Mouse (Mus musculus): ENCODE data around the gene Rac2. TPM values are rescaled to one million over a fixed set of nuclear protein-coding genes. Genes with fewer than 3 reads are reported as not detected.

Gene Rac2
- polyA plus RNA-seq, 1 experiment from 2014 or later = 7.5 TPM

GRCm38 (mm10) chr15:78510736-78511135, 61.8 kb downstream of the Rac2 start:
- Histone ChIP-seq H3K27ac (replicated peaks) (no peak overlapping the region), H3K9me3 (no peaks in the 10 kb centered on the region), H3K4me1 (peaks cover 8% of the 10 kb centered on the region), H3K4me2 (replicated peaks) (no peak overlapping the region), H3K36me3 (no peaks in the 10 kb centered on the region), H3K27me3 (no peaks in the 10 kb centered on the region), H3K9ac (replicated peaks) (no peak overlapping the region), H3K4me3 (no peak overlapping the region)
- 87% methylated on average over 6 of the region's 6 CpGs for WGBS
- no peak for ATAC-seq (replicated peaks)

DNA sequence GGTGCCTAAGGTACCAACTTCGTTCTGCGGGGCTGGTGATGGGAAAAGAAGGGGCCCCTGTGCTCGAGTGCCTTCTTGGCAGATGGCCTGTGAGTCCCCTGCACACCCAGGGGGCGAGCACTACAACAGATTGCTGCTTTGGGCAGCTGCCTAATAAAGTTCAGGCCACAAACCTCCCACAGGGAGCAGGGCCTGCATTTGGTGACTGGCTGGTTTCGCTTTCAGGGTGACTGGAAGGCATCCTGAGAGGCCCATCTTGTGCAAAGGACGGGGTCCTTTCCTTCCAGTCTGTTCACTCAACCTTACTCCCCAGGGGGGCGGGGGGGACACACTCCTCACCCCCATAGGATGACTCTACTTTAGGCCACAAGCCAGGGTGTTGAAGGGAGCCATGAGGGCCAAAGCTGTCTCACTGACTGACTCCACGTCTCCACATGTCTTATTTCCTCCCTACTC, 62.4 kb downstream of the Rac2 start:
- H3K27me3 ChIP-seq = no peaks in the 10 kb centered on the region
- H3K36me3 ChIP-seq = no peaks in the 10 kb centered on the region
- H3K4me1 ChIP-seq = peaks cover 8% of the 10 kb centered on the region
- 68% methylated on average over 8 of the region's 8 CpGs for WGBS
- H3K4me3 ChIP-seq = no peak overlapping the region
- no peak overlapping the region for H3K4me2 ChIP-seq (replicated peaks)
- no peaks in the 10 kb centered on the region for H3K9me3 ChIP-seq
- H3K9ac ChIP-seq (replicated peaks) = no peak overlapping the region
- no peak overlapping the region for H3K27ac ChIP-seq (replicated peaks)
- ATAC-seq (replicated peaks) = no peak

- H3K4me2 ChIP-seq (replicated peaks) = no peak overlapping the region
- H3K27ac ChIP-seq (replicated peaks) = no peak overlapping the region
- 54% methylated on average over 12 of the region's 12 CpGs for WGBS
- ATAC-seq (replicated peaks) = no peak
- H3K4me3 ChIP-seq = no peak overlapping the region
- H3K4me1 ChIP-seq = peaks cover 3% of the 10 kb centered on the region; the same call in 1 of the 2 replicates
- H3K27me3 ChIP-seq = no peaks in the 10 kb centered on the region
- no peaks in the 10 kb centered on the region for H3K36me3 ChIP-seq
- no peaks in the 10 kb centered on the region for H3K9me3 ChIP-seq
- H3K9ac ChIP-seq (replicated peaks) = no peak overlapping the region
These were observed 63.2 kb downstream of the Rac2 start for GRCm38 (mm10) chr15:78509297-78509899.

Other genes with a start within 250 kb of the Rac2 start
- gene Csf2rb, start 247.0 kb downstream of the Rac2 start, polyA plus RNA-seq (2015; fragmentation: Nextera tagmentation; extraction: Ambion mirVana) = 0.32 and 0.75 TPM in 2 replicates
- not detected in 2 replicates for gene Tex33, start 176.9 kb downstream of the Rac2 start, polyA plus RNA-seq (2015; fragmentation: Nextera tagmentation; extraction: Ambion mirVana)
- gene Tst, start 166.9 kb downstream of the Rac2 start, polyA plus RNA-seq (2015; fragmentation: Nextera tagmentation; extraction: Ambion mirVana) = 23.7 and 24.6 TPM in 2 replicates
- 4.1 and 5.3 TPM in 2 replicates for gene Mpst, start 166.4 kb downstream of the Rac2 start, polyA plus RNA-seq (2015; fragmentation: Nextera tagmentation; extraction: Ambion mirVana)
- 123 and 132 TPM in 2 replicates for gene Kctd17, start 144.2 kb downstream of the Rac2 start, polyA plus RNA-seq (2015; fragmentation: Nextera tagmentation; extraction: Ambion mirVana)
- gene Tmprss6, start 104.1 kb downstream of the Rac2 start, polyA plus RNA-seq (2015; fragmentation: Nextera tagmentation; extraction: Ambion mirVana) = 0.11 and 0.34 TPM in 2 replicates
- not detected in 2 replicates for gene Il2rb, start 77.5 kb downstream of the Rac2 start, polyA plus RNA-seq (2015; fragmentation: Nextera tagmentation; extraction: Ambion mirVana)
- 4.2 and 4.9 TPM in 2 replicates for gene C1qtnf6, start 41.4 kb downstream of the Rac2 start, polyA plus RNA-seq (2015; fragmentation: Nextera tagmentation; extraction: Ambion mirVana)
- 1.0 and 1.4 TPM in 2 replicates for gene Sstr3, start 28.1 kb downstream of the Rac2 start, polyA plus RNA-seq (2015; fragmentation: Nextera tagmentation; extraction: Ambion mirVana)
- 4.1 and 5.3 TPM in 2 replicates for gene Cyth4, start 24.3 kb upstream of the Rac2 start, polyA plus RNA-seq (2015; fragmentation: Nextera tagmentation; extraction: Ambion mirVana)
- gene Elfn2, start 146.0 kb upstream of the Rac2 start, polyA plus RNA-seq (2015; fragmentation: Nextera tagmentation; extraction: Ambion mirVana) = 6.2 and 6.8 TPM in 2 replicates
- 77.9 and 85.9 TPM in 2 replicates for gene Mfng, start 200.7 kb upstream of the Rac2 start, polyA plus RNA-seq (2015; fragmentation: Nextera tagmentation; extraction: Ambion mirVana)
- 1.3 and 1.7 TPM in 2 replicates for gene Card10, start 230.3 kb upstream of the Rac2 start, polyA plus RNA-seq (2015; fragmentation: Nextera tagmentation; extraction: Ambion mirVana)